Mouse (Mus musculus): ENCODE data around the gene Sgms2.

DNA sequence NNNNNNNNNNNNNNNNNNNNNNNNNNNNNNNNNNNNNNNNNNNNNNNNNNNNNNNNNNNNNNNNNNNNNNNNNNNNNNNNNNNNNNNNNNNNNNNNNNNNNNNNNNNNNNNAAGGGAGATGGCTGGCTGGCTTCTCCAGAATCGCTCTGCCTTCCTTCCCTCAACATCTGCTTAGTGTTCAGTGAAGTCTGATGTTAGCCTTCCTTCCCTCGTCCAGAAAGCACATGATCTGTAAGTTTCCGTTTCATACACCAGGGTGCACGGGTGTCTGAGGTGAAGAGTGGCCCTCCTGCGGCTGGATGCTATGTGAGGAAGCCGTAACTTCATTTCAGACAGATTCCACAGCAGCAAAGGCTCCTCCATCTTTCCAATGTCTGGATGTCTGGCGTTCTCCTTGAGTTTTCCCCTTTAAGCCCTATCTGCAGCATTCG, 156.1 kb downstream of the Sgms2 start:
- TF ChIP-seq CTCF (IDR thresholded peaks at IDR 0.05) (no peak), EP300 (IDR thresholded peaks at IDR 0.05) (no peak)

Measured in lung, postnatal 0 days (tissue).